Mouse (Mus musculus): ENCODE measurements around the gene Rgs7bp. TPM values are rescaled to one million over a fixed set of nuclear protein-coding genes. Genes with fewer than 3 reads are reported as not detected.

Gene Rgs7bp
- polyA plus RNA-seq, 1 experiment from 2014 or later, result 0.81 TPM

- H3K4me1 ChIP-seq (replicated peaks; ENCODE audit: control insufficient read depth, insufficient read depth, low read length), result no peaks in the 10 kb centered on the region
- 16% methylated on average over 5 of the region's 5 CpGs for WGBS
- no peak overlapping the region; the same call in 1 of the 2 replicates for H3K4me3 ChIP-seq (ENCODE audit: low read depth, low read length)
- H3K9me3 ChIP-seq (ENCODE audit: control insufficient read depth, low read length), result no peaks in the 10 kb centered on the region
- H3K27me3 ChIP-seq (replicated peaks; ENCODE audit: control insufficient read depth, insufficient read depth, low read length), result peaks cover 50% of the 10 kb centered on the region
- peak overlapping the region; percentile 86 for H3K4me2 ChIP-seq
- DNase-seq (ENCODE audit: low spot score) (no peak), ATAC-seq (replicated peaks; ENCODE audit: low FRiP score) (peak; percentile 8; the same call in 1 of the 2 replicates)
- no peak overlapping the region for H3K9ac ChIP-seq (ENCODE audit: low read depth, low read length)
- H3K27ac ChIP-seq (ENCODE audit: low read depth, low read length), result no peak overlapping the region
- H3K36me3 ChIP-seq (ENCODE audit: control insufficient read depth, insufficient read depth, low read length), result no peaks in the 10 kb centered on the region
Observed at GRCm38 (mm10) chr13:105055374-105055773, 644 bp upstream of the Rgs7bp start.

- H3K4me1 ChIP-seq (replicated peaks; ENCODE audit: control insufficient read depth, insufficient read depth, low read length), result no peaks in the 10 kb centered on the region
- peaks cover 50% of the 10 kb centered on the region for H3K27me3 ChIP-seq (replicated peaks; ENCODE audit: control insufficient read depth, insufficient read depth, low read length)
- DNase-seq (ENCODE audit: low spot score) (peak; percentile 39), ATAC-seq (replicated peaks; ENCODE audit: low FRiP score) (0 out of 2 replicates have a peak, but pooled peaks have one; percentile 6)
- no peaks in the 10 kb centered on the region for H3K9me3 ChIP-seq (ENCODE audit: control insufficient read depth, low read length)
- peak overlapping the region; percentile 86 for H3K4me2 ChIP-seq
- H3K36me3 ChIP-seq (ENCODE audit: control insufficient read depth, insufficient read depth, low read length), result no peaks in the 10 kb centered on the region
- no peak overlapping the region for H3K9ac ChIP-seq (ENCODE audit: low read depth, low read length)
- H3K4me3 ChIP-seq (ENCODE audit: low read depth, low read length), result peak overlapping the region; percentile 61
- 2% methylated on average over 8 of the region's 8 CpGs for whole genome bisulfite sequencing
- H3K27ac ChIP-seq (ENCODE audit: low read depth, low read length), result no peak overlapping the region
Observed at GRCm38 (mm10) chr13:105054941-105055309, 195 bp upstream of the Rgs7bp start.

GRCm38 (mm10) chr13:105053618-105054017 is 1.1 kb downstream of the Rgs7bp start:
- no peak for ATAC-seq (replicated peaks; ENCODE audit: low FRiP score)

GRCm38 (mm10) chr13:105051432-105051831 is 3.3 kb downstream of the Rgs7bp start:
- Histone ChIP-seq H3K9me3 (ENCODE audit: control insufficient read depth, low read length) (no peaks in the 10 kb centered on the region), H3K27ac (ENCODE audit: low read depth, low read length) (no peak overlapping the region), H3K9ac (ENCODE audit: low read depth, low read length) (no peak overlapping the region), H3K27me3 (replicated peaks; ENCODE audit: control insufficient read depth, insufficient read depth, low read length) (peaks cover 50% of the 10 kb centered on the region), H3K4me3 (ENCODE audit: low read depth, low read length) (no peak overlapping the region), H3K36me3 (ENCODE audit: control insufficient read depth, insufficient read depth, low read length) (no peaks in the 10 kb centered on the region), H3K4me1 (replicated peaks; ENCODE audit: control insufficient read depth, insufficient read depth, low read length) (no peaks in the 10 kb centered on the region; the same call in 1 of the 2 replicates), H3K4me2 (no peak overlapping the region)
- ATAC-seq (replicated peaks; ENCODE audit: low FRiP score) (no peak), DNase-seq (ENCODE audit: low spot score) (no peak)
- 32% methylated on average over 6 of the region's 6 CpGs for WGBS

More at GRCm38 (mm10) chr13:105053618-105054017, 1.1 kb downstream of the Rgs7bp start:
- Histone ChIP-seq H3K36me3 (ENCODE audit: control insufficient read depth, insufficient read depth, low read length) (no peaks in the 10 kb centered on the region), H3K4me3 (ENCODE audit: low read depth, low read length) (peak overlapping the region; percentile 61), H3K9me3 (ENCODE audit: control insufficient read depth, low read length) (no peaks in the 10 kb centered on the region), H3K4me2 (peak overlapping the region; percentile 86), H3K27me3 (replicated peaks; ENCODE audit: control insufficient read depth, insufficient read depth, low read length) (peaks cover 50% of the 10 kb centered on the region), H3K9ac (ENCODE audit: low read depth, low read length) (no peak overlapping the region), H3K4me1 (replicated peaks; ENCODE audit: control insufficient read depth, insufficient read depth, low read length) (no peaks in the 10 kb centered on the region; the same call in 1 of the 2 replicates), H3K27ac (ENCODE audit: low read depth, low read length) (no peak overlapping the region)
- DNase-seq (ENCODE audit: low spot score), result no peak
- 6% methylated on average over 12 of the region's 12 CpGs for WGBS

GRCm38 (mm10) chr13:105048662-105049061 is 6.1 kb downstream of the Rgs7bp start:
- H3K36me3 ChIP-seq (ENCODE audit: control insufficient read depth, insufficient read depth, low read length), result no peaks in the 10 kb centered on the region
- no peak overlapping the region for H3K9ac ChIP-seq (ENCODE audit: low read depth, low read length)
- WGBS, result 25% methylated on average over 8 of the region's 8 CpGs
- no peaks in the 10 kb centered on the region; the same call in 1 of the 2 replicates for H3K4me1 ChIP-seq (replicated peaks; ENCODE audit: control insufficient read depth, insufficient read depth, low read length)
- peaks cover 25% of the 10 kb centered on the region for H3K27me3 ChIP-seq (replicated peaks; ENCODE audit: control insufficient read depth, insufficient read depth, low read length)
- H3K9me3 ChIP-seq (ENCODE audit: control insufficient read depth, low read length), result no peaks in the 10 kb centered on the region
- peak; percentile 83 for ATAC-seq (replicated peaks; ENCODE audit: low FRiP score)
- no peak overlapping the region for H3K4me2 ChIP-seq
- H3K27ac ChIP-seq (ENCODE audit: low read depth, low read length), result no peak overlapping the region
- H3K4me3 ChIP-seq (ENCODE audit: low read depth, low read length), result no peak overlapping the region
- no peak for DNase-seq (ENCODE audit: low spot score)

- Histone ChIP-seq H3K9ac (ENCODE audit: low read depth, low read length) (no peak overlapping the region), H3K27ac (ENCODE audit: low read depth, low read length) (no peak overlapping the region), H3K4me3 (ENCODE audit: low read depth, low read length) (0 out of 2 replicates have a peak overlapping the region, but pooled peaks have one; percentile 1), H3K9me3 (ENCODE audit: control insufficient read depth, low read length) (no peaks in the 10 kb centered on the region), H3K4me1 (replicated peaks; ENCODE audit: control insufficient read depth, insufficient read depth, low read length) (no peaks in the 10 kb centered on the region; the same call in 1 of the 2 replicates), H3K27me3 (replicated peaks; ENCODE audit: control insufficient read depth, insufficient read depth, low read length) (peaks cover 12% of the 10 kb centered on the region), H3K36me3 (ENCODE audit: control insufficient read depth, insufficient read depth, low read length) (no peaks in the 10 kb centered on the region), H3K4me2 (peak overlapping the region; percentile 21; the same call in 1 of the 2 replicates)
- WGBS, result 34% methylated on average over 9 of the region's 9 CpGs
- DNase-seq (ENCODE audit: low spot score) (no peak), ATAC-seq (replicated peaks; ENCODE audit: low FRiP score) (no peak)
Observed at GRCm38 (mm10) chr13:105047377-105047776, 7.4 kb downstream of the Rgs7bp start.

GRCm38 (mm10) chr13:105043882-105044281 is 10.8 kb downstream of the Rgs7bp start:
- Histone ChIP-seq H3K9ac (ENCODE audit: low read depth, low read length) (no peak overlapping the region), H3K9me3 (ENCODE audit: control insufficient read depth, low read length) (no peaks in the 10 kb centered on the region), H3K4me1 (replicated peaks; ENCODE audit: control insufficient read depth, insufficient read depth, low read length) (no peaks in the 10 kb centered on the region; the same call in 1 of the 2 replicates), H3K4me3 (ENCODE audit: low read depth, low read length) (no peak overlapping the region), H3K36me3 (ENCODE audit: control insufficient read depth, insufficient read depth, low read length) (no peaks in the 10 kb centered on the region), H3K4me2 (no peak overlapping the region), H3K27ac (ENCODE audit: low read depth, low read length) (no peak overlapping the region), H3K27me3 (replicated peaks; ENCODE audit: control insufficient read depth, insufficient read depth, low read length) (no peaks in the 10 kb centered on the region)
- DNase-seq (ENCODE audit: low spot score) (no peak), ATAC-seq (replicated peaks; ENCODE audit: low FRiP score) (no peak)
- WGBS, result 70% methylated on average over 3 of the region's 3 CpGs

DNA sequence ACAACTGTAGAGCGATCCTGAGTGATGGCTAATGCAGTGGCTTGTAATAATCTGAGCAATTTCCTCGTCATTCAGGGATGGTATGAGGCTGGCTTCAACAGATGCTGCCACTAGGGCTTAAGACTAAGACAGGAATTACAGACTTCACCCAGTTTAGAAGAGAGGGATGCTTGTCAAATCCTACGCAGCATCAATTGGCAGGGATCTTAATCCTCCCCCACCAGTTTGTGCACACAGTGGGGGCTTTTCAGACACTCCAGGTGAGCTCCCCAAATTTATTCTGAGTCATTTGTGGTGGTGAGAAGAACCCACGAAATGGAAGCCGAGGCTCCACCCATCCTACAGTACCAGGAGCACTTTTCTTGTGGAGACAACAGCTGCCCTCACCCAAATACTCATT is 16.4 kb downstream of the Rgs7bp start:
- DNase-seq (ENCODE audit: low spot score), result no peak
- no peaks in the 10 kb centered on the region for H3K4me1 ChIP-seq (replicated peaks; ENCODE audit: control insufficient read depth, insufficient read depth, low read length)
- H3K9me3 ChIP-seq (ENCODE audit: control insufficient read depth, low read length), result no peaks in the 10 kb centered on the region
- whole genome bisulfite sequencing, result 73% methylated on average over 5 of the region's 5 CpGs
- no peak overlapping the region for H3K9ac ChIP-seq (ENCODE audit: low read depth, low read length)
- no peak overlapping the region for H3K4me3 ChIP-seq (ENCODE audit: low read depth, low read length)
- H3K36me3 ChIP-seq (ENCODE audit: control insufficient read depth, insufficient read depth, low read length), result no peaks in the 10 kb centered on the region
- no peak overlapping the region for H3K27ac ChIP-seq (ENCODE audit: low read depth, low read length)
- no peak for ATAC-seq (replicated peaks; ENCODE audit: low FRiP score)
- H3K4me2 ChIP-seq, result no peak overlapping the region
- H3K27me3 ChIP-seq (replicated peaks; ENCODE audit: control insufficient read depth, insufficient read depth, low read length), result no peaks in the 10 kb centered on the region

- Histone ChIP-seq H3K4me1 (replicated peaks; ENCODE audit: control insufficient read depth, insufficient read depth, low read length) (no peaks in the 10 kb centered on the region), H3K4me2 (no peak overlapping the region), H3K9ac (ENCODE audit: low read depth, low read length) (no peak overlapping the region), H3K4me3 (ENCODE audit: low read depth, low read length) (no peak overlapping the region), H3K27me3 (replicated peaks; ENCODE audit: control insufficient read depth, insufficient read depth, low read length) (no peaks in the 10 kb centered on the region), H3K27ac (ENCODE audit: low read depth, low read length) (no peak overlapping the region), H3K36me3 (ENCODE audit: control insufficient read depth, insufficient read depth, low read length) (no peaks in the 10 kb centered on the region), H3K9me3 (ENCODE audit: control insufficient read depth, low read length) (no peaks in the 10 kb centered on the region)
- no peak for ATAC-seq (replicated peaks; ENCODE audit: low FRiP score)
- 90% methylated on average over 12 of the region's 12 CpGs for WGBS
- no peak for DNase-seq (ENCODE audit: low spot score)
Observed at GRCm38 (mm10) chr13:105037816-105038215, 16.9 kb downstream of the Rgs7bp start.
